Mouse (Mus musculus) E14TG2a.4 (cell line): ENCODE results near the gene Nsun5.
A peak's percentile ranks its signal among the peaks of the same experiment; 100 is the strongest.

Source experiments
- H3K27me3 ChIP-seq: 2 replicates; pipeline ENCODE4 v1.6.1; 2014; ENCODE audit warnings: low read length, control low read depth; ENCODE audit not compliant: insufficient read depth
- H3K36me3 ChIP-seq: 2 replicates; pipeline ENCODE4 v1.6.1; 2014; ENCODE audit warnings: low read length, control low read depth; ENCODE audit not compliant: insufficient read depth
- H3K4me1 ChIP-seq: replicated peaks from 2 replicates; pipeline ENCODE4 v1.6.1; 2014; ENCODE audit warnings: low read depth, low read length, control low read depth
- H3K4me3 ChIP-seq: replicated peaks from 2 replicates; pipeline ENCODE4 v1.5.1; 2014; ENCODE audit warnings: mild to moderate bottlenecking, low read length
- H3K9me3 ChIP-seq: 2 replicates; pipeline ENCODE4 v1.6.1; 2014; ENCODE audit warnings: low read length, control low read depth
- CTCF ChIP-seq: conservative IDR thresholded peaks from 2 replicates; pipeline ENCODE4 v1.5.1; 2014; ENCODE audit warnings: low read length
- NANOG ChIP-seq: IDR thresholded peaks from 2 replicates; pipeline ENCODE4 v1.6.1; 2014; ENCODE audit warnings: borderline replicate concordance, low read length, mixed read lengths
- POU5F1 ChIP-seq: IDR thresholded peaks from 2 replicates; pipeline ENCODE4 v1.6.1; 2014; ENCODE audit warnings: low read length, borderline replicate concordance

Nsun5 gene

DNA sequence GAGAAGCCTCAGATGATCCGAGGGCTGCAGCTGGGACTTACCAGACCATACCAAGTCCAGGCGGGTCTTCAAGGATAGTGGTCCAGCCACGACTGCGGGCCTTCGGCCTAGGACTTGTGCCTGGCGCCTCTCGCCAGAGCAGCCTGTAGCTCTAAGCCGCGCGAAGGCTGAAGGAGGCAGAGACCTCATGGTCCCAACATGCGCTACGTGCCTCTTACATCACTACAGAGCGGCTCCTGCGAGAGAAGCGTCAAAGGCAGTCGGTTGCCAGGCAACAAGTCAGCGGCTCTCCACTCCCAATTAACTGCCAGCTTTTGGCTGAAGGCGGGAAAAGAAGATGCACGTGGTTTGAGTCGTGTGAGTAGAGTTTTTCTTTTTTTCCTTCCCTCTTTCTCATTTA is 34.9 kb downstream of the Nsun5 start:
- H3K4me1 ChIP-seq, result peaks cover 4% of the 10 kb centered on the region; the same call in 1 of the 2 replicates

DNA sequence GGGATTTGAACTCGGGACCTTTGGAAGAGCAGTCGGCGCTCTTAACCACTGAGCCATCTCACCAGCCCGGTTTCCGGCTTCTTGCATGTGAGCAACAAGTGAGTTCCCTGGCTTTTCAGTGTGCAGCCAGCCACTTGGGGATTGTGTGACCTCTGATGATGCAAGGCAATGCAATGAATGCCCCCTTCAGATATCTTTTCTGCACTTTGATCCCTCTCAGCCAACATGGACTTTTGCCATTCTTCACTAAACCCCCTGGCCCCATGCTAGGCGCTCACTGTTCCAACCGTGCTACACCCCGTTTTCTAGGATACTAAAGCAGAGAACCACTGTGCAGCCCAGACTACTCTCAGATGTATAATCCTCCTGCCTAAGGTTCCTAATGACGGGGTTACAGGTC is 35.7 kb downstream of the Nsun5 start:
- H3K4me3 ChIP-seq, result no peak overlapping the region
- H3K27me3 ChIP-seq, result peaks cover 52% of the 10 kb centered on the region
- no peak for TF ChIP-seq POU5F1
- TF ChIP-seq CTCF, result no peak
- no peak for TF ChIP-seq NANOG
- peaks cover 4% of the 10 kb centered on the region; the same call in 1 of the 2 replicates for H3K4me1 ChIP-seq
- peaks cover 3% of the 10 kb centered on the region; the same call in 1 of the 2 replicates for H3K9me3 ChIP-seq
- H3K36me3 ChIP-seq, result peaks cover 13% of the 10 kb centered on the region

More for the DNA sequence above, 34.9 kb downstream of the Nsun5 start:
- TF ChIP-seq NANOG, result no peak
- no peak for TF ChIP-seq CTCF
- TF ChIP-seq POU5F1, result no peak
- H3K36me3 ChIP-seq, result peaks cover 5% of the 10 kb centered on the region
- H3K9me3 ChIP-seq, result peaks cover 3% of the 10 kb centered on the region; the same call in 1 of the 2 replicates
- peak overlapping the region; percentile 48 for H3K4me3 ChIP-seq
- peaks cover 52% of the 10 kb centered on the region for H3K27me3 ChIP-seq

DNA sequence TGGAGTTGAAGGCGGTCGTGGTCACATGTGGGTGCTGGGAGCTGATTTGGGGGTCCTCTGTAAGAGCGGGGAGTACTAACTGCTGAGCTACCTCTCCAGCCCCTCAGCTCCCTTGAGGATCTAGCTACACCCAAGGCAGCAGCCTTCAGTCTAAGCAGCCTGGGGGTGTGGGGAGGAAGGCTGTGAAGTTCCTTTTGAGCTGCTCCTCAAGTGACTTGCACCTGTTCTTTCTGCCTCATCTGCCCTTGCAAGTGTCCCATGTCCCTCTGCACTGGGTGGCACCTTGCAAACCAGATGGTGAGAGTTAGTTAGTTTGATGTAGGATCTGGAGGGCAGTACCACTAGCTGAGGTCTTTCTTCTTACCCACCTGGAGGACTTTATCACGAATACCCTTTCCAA is 38.4 kb downstream of the Nsun5 start:
- H3K4me1 ChIP-seq, result peaks cover 4% of the 10 kb centered on the region; the same call in 1 of the 2 replicates
- no peak overlapping the region for H3K4me3 ChIP-seq
- peaks cover 49% of the 10 kb centered on the region for H3K27me3 ChIP-seq
- H3K36me3 ChIP-seq, result peaks cover 25% of the 10 kb centered on the region
- TF ChIP-seq NANOG, result no peak
- TF ChIP-seq CTCF, result no peak
- no peak for TF ChIP-seq POU5F1
- H3K9me3 ChIP-seq, result peaks cover 1% of the 10 kb centered on the region; the same call in 1 of the 2 replicates

DNA sequence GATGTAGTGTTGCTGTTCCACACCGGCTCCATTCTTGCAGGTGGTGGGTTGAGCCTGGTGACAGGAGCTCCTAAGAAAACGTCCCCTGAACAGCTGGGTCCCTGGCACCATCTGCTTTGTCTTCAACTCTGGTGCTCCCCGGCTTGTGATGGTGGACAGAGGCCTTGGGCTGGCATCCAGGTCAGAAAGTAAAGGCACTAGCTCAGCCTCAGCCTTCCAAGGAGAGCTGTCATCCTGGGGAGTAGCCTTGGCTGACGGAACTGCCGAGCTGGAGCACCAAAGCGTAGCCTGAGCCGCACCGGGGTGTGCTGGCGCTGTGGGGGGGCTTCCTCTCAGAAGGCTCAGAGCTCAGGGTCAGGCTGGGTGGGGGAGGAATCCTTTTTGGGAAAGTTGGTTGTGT is 40.5 kb downstream of the Nsun5 start:
- Histone ChIP-seq H3K27me3 (peaks cover 34% of the 10 kb centered on the region), H3K4me3 (no peak overlapping the region), H3K4me1 (no peaks in the 10 kb centered on the region), H3K36me3 (peaks cover 40% of the 10 kb centered on the region), H3K9me3 (peaks cover 6% of the 10 kb centered on the region; the same call in 1 of the 2 replicates)
- TF ChIP-seq NANOG (no peak), CTCF (no peak), POU5F1 (no peak)
